Mouse (Mus musculus): ENCODE results near the gene Rab3gap2. TPM values are rescaled to one million over a fixed set of nuclear protein-coding genes. Genes with fewer than 3 reads are reported as not detected.

The Rab3gap2 gene
- polyA plus RNA-seq, 1 experiment = 46.3 TPM

- Histone ChIP-seq H3K27ac (ENCODE audit: insufficient read depth, low read length) (no peak overlapping the region), H3K4me1 (ENCODE audit: control insufficient read depth, insufficient read depth, low read length) (peaks cover 4% of the 10 kb centered on the region; the same call in 1 of the 2 replicates), H3K4me3 (replicated peaks; ENCODE audit: insufficient read depth, low read depth, low read length) (no peak overlapping the region), H3K27me3 (ENCODE audit: control insufficient read depth, insufficient read depth, low read length) (no peaks in the 10 kb centered on the region)
- 38% methylated on average over 7 of the region's 7 CpGs for WGBS
- DNase-seq = peak; percentile 25 to 35
- TF ChIP-seq CTCF (IDR thresholded peaks at IDR 0.05; ENCODE audit: borderline replicate concordance, insufficient read depth, low read depth, low read length) (no peak), POLR2A (IDR thresholded peaks at IDR 0.05; ENCODE audit: borderline replicate concordance, insufficient read depth, low read length) (no peak)
These were observed 25.7 kb downstream of the Rab3gap2 start for GRCm38 (mm10) chr1:185229406-185230201.

GRCm38 (mm10) chr1:185235837-185236236 lies 31.9 kb downstream of the Rab3gap2 start:
- no peak overlapping the region for H3K27ac ChIP-seq (ENCODE audit: insufficient read depth, low read length)
- no peak overlapping the region for H3K4me3 ChIP-seq (replicated peaks; ENCODE audit: insufficient read depth, low read depth, low read length)
- 88% methylated on average over 5 of the region's 5 CpGs for WGBS
- TF ChIP-seq CTCF (IDR thresholded peaks at IDR 0.05; ENCODE audit: borderline replicate concordance, insufficient read depth, low read depth, low read length) (no peak), POLR2A (IDR thresholded peaks at IDR 0.05; ENCODE audit: borderline replicate concordance, insufficient read depth, low read length) (no peak)
- H3K4me1 ChIP-seq (ENCODE audit: control insufficient read depth, insufficient read depth, low read length) = no peaks in the 10 kb centered on the region
- no peak for DNase-seq
- H3K27me3 ChIP-seq (ENCODE audit: control insufficient read depth, insufficient read depth, low read length) = no peaks in the 10 kb centered on the region

- H3K4me3 ChIP-seq (replicated peaks; ENCODE audit: insufficient read depth, low read depth, low read length) = no peak overlapping the region
- no peak for TF ChIP-seq POLR2A (IDR thresholded peaks at IDR 0.05; ENCODE audit: borderline replicate concordance, insufficient read depth, low read length)
- TF ChIP-seq CTCF (IDR thresholded peaks at IDR 0.05; ENCODE audit: borderline replicate concordance, insufficient read depth, low read depth, low read length) = no peak; the same call in 1 of the 2 replicates
- no peaks in the 10 kb centered on the region for H3K27me3 ChIP-seq (ENCODE audit: control insufficient read depth, insufficient read depth, low read length)
- 82% methylated on average over 4 of the region's 4 CpGs for WGBS
- no peaks in the 10 kb centered on the region for H3K4me1 ChIP-seq (ENCODE audit: control insufficient read depth, insufficient read depth, low read length)
- DNase-seq = no peak
- no peak overlapping the region for H3K27ac ChIP-seq (ENCODE audit: insufficient read depth, low read length)
These were observed 32.6 kb downstream of the Rab3gap2 start for GRCm38 (mm10) chr1:185236530-185236929.

GRCm38 (mm10) chr1:185243013-185243412 lies 39.1 kb downstream of the Rab3gap2 start:
- WGBS = 74% methylated on average over 8 of the region's 8 CpGs
- Histone ChIP-seq H3K4me3 (replicated peaks; ENCODE audit: insufficient read depth, low read depth, low read length) (no peak overlapping the region), H3K27me3 (ENCODE audit: control insufficient read depth, insufficient read depth, low read length) (no peaks in the 10 kb centered on the region), H3K27ac (ENCODE audit: insufficient read depth, low read length) (no peak overlapping the region), H3K4me1 (ENCODE audit: control insufficient read depth, insufficient read depth, low read length) (no peaks in the 10 kb centered on the region)
- TF ChIP-seq CTCF (IDR thresholded peaks at IDR 0.05; ENCODE audit: borderline replicate concordance, insufficient read depth, low read depth, low read length) = no peak
- no peak for TF ChIP-seq POLR2A (IDR thresholded peaks at IDR 0.05; ENCODE audit: borderline replicate concordance, insufficient read depth, low read length)
- DNase-seq = no peak

- H3K27me3 ChIP-seq (ENCODE audit: control insufficient read depth, insufficient read depth, low read length) = no peaks in the 10 kb centered on the region
- H3K4me1 ChIP-seq (ENCODE audit: control insufficient read depth, insufficient read depth, low read length) = no peaks in the 10 kb centered on the region
- H3K27ac ChIP-seq (ENCODE audit: insufficient read depth, low read length) = no peak overlapping the region
- TF ChIP-seq CTCF (IDR thresholded peaks at IDR 0.05; ENCODE audit: borderline replicate concordance, insufficient read depth, low read depth, low read length) (no peak), POLR2A (IDR thresholded peaks at IDR 0.05; ENCODE audit: borderline replicate concordance, insufficient read depth, low read length) (no peak)
- H3K4me3 ChIP-seq (replicated peaks; ENCODE audit: insufficient read depth, low read depth, low read length) = no peak overlapping the region
- no peak for DNase-seq
- 82% methylated on average over 7 of the region's 7 CpGs for WGBS
These were observed 41.5 kb downstream of the Rab3gap2 start for GRCm38 (mm10) chr1:185245456-185245855.

- Histone ChIP-seq H3K4me3 (replicated peaks; ENCODE audit: insufficient read depth, low read depth, low read length) (no peak overlapping the region), H3K4me1 (ENCODE audit: control insufficient read depth, insufficient read depth, low read length) (no peaks in the 10 kb centered on the region), H3K27me3 (ENCODE audit: control insufficient read depth, insufficient read depth, low read length) (no peaks in the 10 kb centered on the region), H3K27ac (ENCODE audit: insufficient read depth, low read length) (no peak overlapping the region)
- DNase-seq = no peak
- no peak for TF ChIP-seq CTCF (IDR thresholded peaks at IDR 0.05; ENCODE audit: borderline replicate concordance, insufficient read depth, low read depth, low read length)
- no peak for TF ChIP-seq POLR2A (IDR thresholded peaks at IDR 0.05; ENCODE audit: borderline replicate concordance, insufficient read depth, low read length)
- 91% methylated on average over 20 of the region's 20 CpGs for WGBS
These were observed 43.6 kb downstream of the Rab3gap2 start for GRCm38 (mm10) chr1:185247429-185248085.

- DNase-seq = no peak
- no peak for TF ChIP-seq POLR2A (IDR thresholded peaks at IDR 0.05; ENCODE audit: borderline replicate concordance, insufficient read depth, low read length)
- no peak for TF ChIP-seq CTCF (IDR thresholded peaks at IDR 0.05; ENCODE audit: borderline replicate concordance, insufficient read depth, low read depth, low read length)
- Histone ChIP-seq H3K27me3 (ENCODE audit: control insufficient read depth, insufficient read depth, low read length) (no peaks in the 10 kb centered on the region), H3K4me3 (replicated peaks; ENCODE audit: insufficient read depth, low read depth, low read length) (no peak overlapping the region), H3K4me1 (ENCODE audit: control insufficient read depth, insufficient read depth, low read length) (no peaks in the 10 kb centered on the region), H3K27ac (ENCODE audit: insufficient read depth, low read length) (no peak overlapping the region)
- 92% methylated on average over 8 of the region's 8 CpGs for WGBS
These were observed 44.8 kb downstream of the Rab3gap2 start for GRCm38 (mm10) chr1:185248728-185249127.

GRCm38 (mm10) chr1:185252351-185252750 lies 48.4 kb downstream of the Rab3gap2 start:
- TF ChIP-seq CTCF (IDR thresholded peaks at IDR 0.05; ENCODE audit: borderline replicate concordance, insufficient read depth, low read depth, low read length) (no peak), POLR2A (IDR thresholded peaks at IDR 0.05; ENCODE audit: borderline replicate concordance, insufficient read depth, low read length) (no peak)
- no peak for DNase-seq
- WGBS = 89% methylated on average over 3 of the region's 3 CpGs
- no peak overlapping the region for H3K4me3 ChIP-seq (replicated peaks; ENCODE audit: insufficient read depth, low read depth, low read length)
- H3K27ac ChIP-seq (ENCODE audit: insufficient read depth, low read length) = no peak overlapping the region
- H3K4me1 ChIP-seq (ENCODE audit: control insufficient read depth, insufficient read depth, low read length) = no peaks in the 10 kb centered on the region
- no peaks in the 10 kb centered on the region for H3K27me3 ChIP-seq (ENCODE audit: control insufficient read depth, insufficient read depth, low read length)
